Mouse (Mus musculus): ENCODE measurements around the gene Adgrg1. TPM values are rescaled to one million over a fixed set of nuclear protein-coding genes. Genes with fewer than 3 reads are reported as not detected.

The Adgrg1 gene
- polyA plus RNA-seq (2016; fragmentation: Nextera tagmentation; extraction: Ambion mirVana), result 7.0 and 7.1 TPM in 2 replicates

DNA sequence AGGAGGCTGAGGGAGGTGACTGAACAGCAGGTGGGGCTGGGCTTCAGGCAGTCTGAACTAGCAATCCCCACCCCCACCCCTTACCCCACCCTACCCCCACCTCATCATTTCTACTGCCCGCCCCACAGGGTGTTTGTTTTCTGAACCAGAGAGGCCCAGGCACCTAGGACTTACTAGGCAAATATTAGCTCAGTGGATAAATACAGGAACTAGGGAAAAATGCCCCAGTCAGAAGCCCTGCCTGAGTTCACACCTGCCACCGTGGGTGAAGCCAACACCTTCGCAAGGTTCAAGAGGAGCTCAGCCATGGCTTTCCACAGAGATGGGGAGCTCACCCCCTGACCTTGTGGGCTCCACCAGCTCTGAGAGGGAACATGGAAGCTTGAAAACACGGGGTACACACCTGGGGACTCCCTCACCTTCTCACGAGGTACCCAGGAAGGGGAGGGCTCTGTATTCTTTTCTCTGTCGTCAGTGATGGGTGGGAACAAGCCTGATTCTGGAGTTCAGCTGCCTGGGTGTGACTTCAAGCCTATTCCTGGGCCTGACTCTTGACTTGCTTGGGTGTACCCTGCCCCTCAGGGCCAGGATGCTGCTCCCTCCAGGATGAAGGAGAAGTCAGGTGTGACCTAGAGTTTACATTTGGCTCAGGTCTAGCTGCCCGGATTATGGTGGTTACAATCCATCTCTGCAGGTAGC is at the start of gene Adgrg1:
Adgrg1 (plus strand) TSS at position 285 of the 699 bp plus-strand sequence.
- Histone ChIP-seq H3K9ac (replicated peaks) (no peak within 1 kb of the TSS), H3K4me2 (no peak within 1 kb of the TSS), H3K36me3 (no peaks in the 10 kb centered on the region), H3K27ac (no peak within 1 kb of the TSS), H3K4me3 (replicated peaks) (no peak within 1 kb of the TSS), H3K9me3 (no peaks in the 10 kb centered on the region), H3K4me1 (replicated peaks) (peaks cover 18% of the 10 kb centered on the region), H3K27me3 (peaks cover 35% of the 10 kb centered on the region)
- no peak for ATAC-seq (ENCODE audit: insufficient number of reproducible peaks, insufficient read depth, low FRiP score, low TSS enrichment, low read depth)
- WGBS, result 47% methylated on average over 7 of the region's 7 CpGs

- 77% methylated on average over 3 of the region's 3 CpGs for WGBS
These were observed 46.3 kb upstream of the Adgrg1 start for GRCm38 (mm10) chr8:94928227-94928626.

DNA sequence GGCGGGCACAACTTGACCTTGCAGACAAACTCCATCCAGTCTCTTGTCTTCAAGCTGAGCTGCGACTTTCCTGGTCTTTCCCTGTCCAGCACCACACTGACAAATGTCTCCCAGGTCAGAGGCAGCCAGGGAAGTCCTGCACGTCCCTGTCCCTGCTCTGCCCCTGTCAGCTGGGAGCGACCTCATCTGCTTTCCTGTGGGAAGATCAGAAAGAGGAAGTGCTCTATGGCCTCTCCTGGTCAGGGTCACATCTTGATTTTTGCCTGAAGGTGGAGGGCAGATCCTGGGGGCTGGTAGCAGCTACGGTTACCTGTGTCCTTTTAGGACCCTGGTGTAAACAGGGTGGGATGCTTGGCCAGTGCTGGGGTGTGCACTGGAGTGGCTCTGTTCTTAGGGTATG is 40.6 kb upstream of the Adgrg1 start:
- Histone ChIP-seq H3K9me3 (no peaks in the 10 kb centered on the region), H3K36me3 (no peaks in the 10 kb centered on the region), H3K4me1 (replicated peaks) (no peaks in the 10 kb centered on the region), H3K9ac (replicated peaks) (no peak overlapping the region), H3K4me3 (replicated peaks) (no peak overlapping the region), H3K27me3 (peaks cover 11% of the 10 kb centered on the region), H3K27ac (no peak overlapping the region), H3K4me2 (no peak overlapping the region)
- WGBS, result 50% methylated on average over 5 of the region's 5 CpGs
- no peak for ATAC-seq (ENCODE audit: insufficient number of reproducible peaks, insufficient read depth, low FRiP score, low TSS enrichment, low read depth)

More at GRCm38 (mm10) chr8:94928227-94928626, 46.3 kb upstream of the Adgrg1 start:
- ATAC-seq (ENCODE audit: insufficient number of reproducible peaks, insufficient read depth, low FRiP score, low TSS enrichment, low read depth), result no peak
- Histone ChIP-seq H3K36me3 (no peaks in the 10 kb centered on the region), H3K27ac (no peak overlapping the region), H3K4me1 (replicated peaks) (no peaks in the 10 kb centered on the region), H3K4me2 (no peak overlapping the region), H3K27me3 (no peaks in the 10 kb centered on the region), H3K9me3 (no peaks in the 10 kb centered on the region), H3K9ac (replicated peaks) (no peak overlapping the region), H3K4me3 (replicated peaks) (no peak overlapping the region)

DNA sequence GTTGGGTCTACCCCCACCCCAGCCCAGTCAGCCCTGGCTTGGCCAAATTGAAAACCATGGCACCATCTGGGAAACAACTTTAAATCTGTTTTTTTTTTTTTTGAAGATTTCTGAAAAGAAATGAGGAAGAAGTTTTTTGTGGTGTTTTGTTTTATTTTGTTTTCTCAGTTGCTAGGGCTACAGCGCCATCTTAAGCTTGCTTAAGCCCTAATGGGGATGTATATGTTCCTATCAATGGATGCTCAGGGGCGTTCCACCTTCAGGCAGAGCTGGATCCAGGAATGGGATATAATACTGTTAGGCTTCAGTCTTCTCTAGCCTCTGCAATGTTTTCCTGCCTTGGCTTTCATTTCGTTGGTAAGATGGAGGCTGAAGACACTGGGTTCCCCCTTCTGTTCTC is 39.4 kb upstream of the Adgrg1 start:
- H3K4me2 ChIP-seq, result no peak overlapping the region
- H3K9me3 ChIP-seq, result no peaks in the 10 kb centered on the region
- H3K9ac ChIP-seq (replicated peaks), result no peak overlapping the region
- H3K4me3 ChIP-seq (replicated peaks), result no peak overlapping the region
- no peak for ATAC-seq (ENCODE audit: insufficient number of reproducible peaks, insufficient read depth, low FRiP score, low TSS enrichment, low read depth)
- no peaks in the 10 kb centered on the region for H3K4me1 ChIP-seq (replicated peaks)
- WGBS, result 83% methylated on average over 3 of the region's 3 CpGs
- peaks cover 11% of the 10 kb centered on the region for H3K27me3 ChIP-seq
- no peaks in the 10 kb centered on the region for H3K36me3 ChIP-seq
- H3K27ac ChIP-seq, result no peak overlapping the region

GRCm38 (mm10) chr8:94942566-94942965 is 32.0 kb upstream of the Adgrg1 start:
- H3K9me3 ChIP-seq, result no peaks in the 10 kb centered on the region
- WGBS, result 21% methylated on average over 6 of the region's 6 CpGs

DNA sequence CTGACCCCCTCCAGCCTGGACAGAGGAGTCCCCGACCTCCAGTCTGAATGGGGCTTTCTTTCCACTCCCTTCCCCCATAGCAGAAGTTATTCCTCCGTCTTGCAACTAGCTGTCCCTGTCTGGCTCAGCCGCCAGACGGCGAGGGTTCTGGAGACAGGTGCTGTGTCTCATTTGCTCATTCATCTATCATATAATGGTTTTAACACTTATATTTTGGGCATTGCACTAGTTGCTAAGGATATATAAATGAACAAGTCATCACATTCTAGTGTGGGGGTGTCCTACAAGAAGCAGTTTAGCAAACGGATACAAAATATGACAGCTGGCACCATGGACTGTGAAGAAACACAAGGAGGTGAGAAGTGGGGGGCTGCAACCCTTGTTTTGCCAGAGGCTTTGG is 29.4 kb upstream of the Adgrg1 start:
- whole genome bisulfite sequencing, result 58% methylated on average over 6 of the region's 6 CpGs
- ATAC-seq (ENCODE audit: insufficient number of reproducible peaks, insufficient read depth, low FRiP score, low TSS enrichment, low read depth), result no peak
- no peak overlapping the region for H3K4me2 ChIP-seq
- no peaks in the 10 kb centered on the region for H3K4me1 ChIP-seq (replicated peaks)
- peaks cover 5% of the 10 kb centered on the region for H3K27me3 ChIP-seq
- no peaks in the 10 kb centered on the region for H3K36me3 ChIP-seq
- H3K9me3 ChIP-seq, result no peaks in the 10 kb centered on the region
- no peak overlapping the region for H3K9ac ChIP-seq (replicated peaks)
- no peak overlapping the region for H3K27ac ChIP-seq
- no peak overlapping the region for H3K4me3 ChIP-seq (replicated peaks)

More at GRCm38 (mm10) chr8:94942566-94942965, 32.0 kb upstream of the Adgrg1 start:
- Histone ChIP-seq H3K9ac (replicated peaks) (no peak overlapping the region), H3K36me3 (no peaks in the 10 kb centered on the region), H3K4me1 (replicated peaks) (no peaks in the 10 kb centered on the region), H3K27ac (no peak overlapping the region), H3K4me3 (replicated peaks) (no peak overlapping the region), H3K27me3 (peaks cover 14% of the 10 kb centered on the region), H3K4me2 (no peak overlapping the region)
- ATAC-seq (ENCODE audit: insufficient number of reproducible peaks, insufficient read depth, low FRiP score, low TSS enrichment, low read depth), result no peak

GRCm38 (mm10) chr8:94948421-94948820 is 26.1 kb upstream of the Adgrg1 start:
- no peaks in the 10 kb centered on the region for H3K4me1 ChIP-seq (replicated peaks)
- no peak overlapping the region for H3K27ac ChIP-seq
- H3K9me3 ChIP-seq, result no peaks in the 10 kb centered on the region
- H3K4me3 ChIP-seq (replicated peaks), result no peak overlapping the region
- H3K36me3 ChIP-seq, result no peaks in the 10 kb centered on the region
- no peak for ATAC-seq (ENCODE audit: insufficient number of reproducible peaks, insufficient read depth, low FRiP score, low TSS enrichment, low read depth)
- peaks cover 5% of the 10 kb centered on the region for H3K27me3 ChIP-seq
- WGBS, result 76% methylated on average over 4 of the region's 4 CpGs
- no peak overlapping the region for H3K9ac ChIP-seq (replicated peaks)
- no peak overlapping the region for H3K4me2 ChIP-seq

GRCm38 (mm10) chr8:94949010-94949409 is 25.5 kb upstream of the Adgrg1 start:
- Histone ChIP-seq H3K27ac (no peak overlapping the region), H3K4me2 (no peak overlapping the region), H3K9ac (replicated peaks) (no peak overlapping the region), H3K4me3 (replicated peaks) (no peak overlapping the region), H3K36me3 (no peaks in the 10 kb centered on the region), H3K4me1 (replicated peaks) (no peaks in the 10 kb centered on the region), H3K27me3 (peaks cover 5% of the 10 kb centered on the region), H3K9me3 (no peaks in the 10 kb centered on the region)
- 96% methylated on average over 4 of the region's 4 CpGs for WGBS
- no peak for ATAC-seq (ENCODE audit: insufficient number of reproducible peaks, insufficient read depth, low FRiP score, low TSS enrichment, low read depth)

DNA sequence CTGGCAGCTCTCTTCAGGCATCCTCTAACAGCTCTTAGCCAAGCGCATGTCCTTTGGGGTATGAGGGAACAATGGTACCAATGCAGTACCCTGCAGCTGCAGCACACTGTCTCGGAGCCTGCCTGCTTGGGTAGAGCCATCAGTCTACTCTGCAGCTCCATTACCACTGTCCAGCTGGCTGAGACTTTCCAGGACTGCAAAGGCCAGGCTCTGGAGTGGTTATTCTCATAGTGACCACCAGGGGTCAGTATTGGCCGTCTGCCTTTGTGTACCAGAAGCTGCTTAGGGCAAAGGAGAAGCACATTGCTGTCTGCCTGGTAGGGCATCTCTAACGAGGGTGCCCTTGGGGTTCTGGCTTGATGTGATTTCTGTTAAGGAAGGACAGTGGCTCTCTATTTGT is 24.5 kb upstream of the Adgrg1 start:
- Histone ChIP-seq H3K9me3 (no peaks in the 10 kb centered on the region), H3K36me3 (no peaks in the 10 kb centered on the region), H3K27me3 (peaks cover 5% of the 10 kb centered on the region; the same call in 1 of the 2 replicates), H3K27ac (no peak overlapping the region), H3K9ac (replicated peaks) (no peak overlapping the region), H3K4me1 (replicated peaks) (no peaks in the 10 kb centered on the region), H3K4me2 (no peak overlapping the region), H3K4me3 (replicated peaks) (no peak overlapping the region)
- WGBS, result 7% methylated on average over 4 of the region's 4 CpGs
- peak; percentile 9; the same call in 1 of the 2 replicates for ATAC-seq (ENCODE audit: insufficient number of reproducible peaks, insufficient read depth, low FRiP score, low TSS enrichment, low read depth)

- 75% methylated on average over 5 of the region's 5 CpGs for WGBS
- H3K4me3 ChIP-seq (replicated peaks), result no peak overlapping the region
- no peak overlapping the region for H3K27ac ChIP-seq
- no peak overlapping the region for H3K4me2 ChIP-seq
- ATAC-seq (ENCODE audit: insufficient number of reproducible peaks, insufficient read depth, low FRiP score, low TSS enrichment, low read depth), result no peak
- no peaks in the 10 kb centered on the region for H3K4me1 ChIP-seq (replicated peaks)
- H3K27me3 ChIP-seq, result peaks cover 5% of the 10 kb centered on the region; the same call in 1 of the 2 replicates
- H3K36me3 ChIP-seq, result no peaks in the 10 kb centered on the region
- no peak overlapping the region for H3K9ac ChIP-seq (replicated peaks)
- H3K9me3 ChIP-seq, result no peaks in the 10 kb centered on the region
These were observed 24.1 kb upstream of the Adgrg1 start for GRCm38 (mm10) chr8:94950458-94950857.

DNA sequence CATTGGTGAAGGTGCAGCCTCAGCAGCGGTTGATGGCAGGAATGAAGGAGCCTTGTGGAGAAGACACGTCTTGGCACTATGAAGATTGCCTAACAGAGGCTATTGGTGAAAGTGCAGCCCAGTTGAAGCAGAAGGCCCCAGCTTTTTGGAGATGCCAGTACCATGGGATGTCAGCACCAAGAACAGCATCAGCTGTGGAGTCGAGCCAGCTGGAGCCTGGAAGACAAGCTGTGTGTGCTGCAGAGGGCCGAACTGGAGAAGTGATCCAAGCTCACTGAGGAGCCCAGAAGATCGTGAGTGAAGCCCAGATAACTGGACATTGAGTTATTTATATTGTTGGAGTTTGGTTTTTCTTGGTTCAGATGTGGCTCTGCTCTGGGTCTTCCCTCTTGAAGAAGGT is 22.5 kb upstream of the Adgrg1 start:
- Histone ChIP-seq H3K4me1 (replicated peaks) (no peaks in the 10 kb centered on the region), H3K4me3 (replicated peaks) (no peak overlapping the region), H3K4me2 (no peak overlapping the region), H3K9me3 (no peaks in the 10 kb centered on the region), H3K27ac (no peak overlapping the region), H3K27me3 (no peaks in the 10 kb centered on the region), H3K36me3 (no peaks in the 10 kb centered on the region), H3K9ac (replicated peaks) (no peak overlapping the region)
- ATAC-seq (ENCODE audit: insufficient number of reproducible peaks, insufficient read depth, low FRiP score, low TSS enrichment, low read depth), result no peak
- WGBS, result 75% methylated on average over 5 of the region's 5 CpGs

Measured in limb, embryonic 12.5 days (tissue).